Mouse (Mus musculus): Measurements from ENCODE around the gene D630045J12Rik. TPM values are rescaled to one million over a fixed set of nuclear protein-coding genes. Genes with fewer than 3 reads are reported as not detected.

D630045J12Rik gene
- polyA plus RNA-seq, 1 experiment from 2014 or later = 13.4 TPM

DNA sequence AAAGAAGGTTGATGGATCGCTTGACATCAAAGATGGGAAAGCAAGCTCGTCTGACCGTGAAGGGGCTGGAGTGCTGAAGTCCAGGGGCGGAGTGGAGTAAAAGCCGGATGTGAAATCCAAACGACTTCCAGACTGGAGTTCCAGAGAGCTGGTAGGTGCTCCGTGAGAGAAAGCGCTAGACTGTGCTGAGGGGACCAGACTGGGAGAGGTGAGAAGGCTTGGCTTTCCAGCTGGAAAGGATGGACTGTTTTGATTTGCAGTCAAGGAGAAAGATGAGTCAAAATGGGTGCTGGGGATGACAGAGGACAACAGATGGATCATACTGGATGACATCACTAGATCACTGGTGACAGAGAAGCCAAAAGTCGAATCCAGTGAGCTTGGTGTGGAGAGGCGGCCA lies 58.5 kb downstream of the D630045J12Rik start:
- Histone ChIP-seq H3K36me3 (ENCODE audit: control insufficient read depth, insufficient read depth, low read length) (peaks cover 3% of the 10 kb centered on the region; the same call in 1 of the 2 replicates), H3K4me2 (ENCODE audit: low read depth, low read length, severe bottlenecking) (no peak overlapping the region), H3K9me3 (ENCODE audit: control insufficient read depth, low read length) (no peaks in the 10 kb centered on the region), H3K4me1 (replicated peaks; ENCODE audit: control insufficient read depth, insufficient read depth, low read length) (no peaks in the 10 kb centered on the region), H3K9ac (ENCODE audit: low read length) (no peak overlapping the region), H3K27me3 (ENCODE audit: control insufficient read depth, insufficient read depth, low read length) (no peaks in the 10 kb centered on the region), H3K4me3 (ENCODE audit: low read depth, low read length) (no peak overlapping the region), H3K27ac (ENCODE audit: low read depth, low read length) (no peak overlapping the region)
- no peak for ATAC-seq (replicated peaks; ENCODE audit: low FRiP score)
- no peak for DNase-seq (ENCODE audit: low spot score)
- 90% methylated on average over 10 of the region's 10 CpGs for WGBS

DNA sequence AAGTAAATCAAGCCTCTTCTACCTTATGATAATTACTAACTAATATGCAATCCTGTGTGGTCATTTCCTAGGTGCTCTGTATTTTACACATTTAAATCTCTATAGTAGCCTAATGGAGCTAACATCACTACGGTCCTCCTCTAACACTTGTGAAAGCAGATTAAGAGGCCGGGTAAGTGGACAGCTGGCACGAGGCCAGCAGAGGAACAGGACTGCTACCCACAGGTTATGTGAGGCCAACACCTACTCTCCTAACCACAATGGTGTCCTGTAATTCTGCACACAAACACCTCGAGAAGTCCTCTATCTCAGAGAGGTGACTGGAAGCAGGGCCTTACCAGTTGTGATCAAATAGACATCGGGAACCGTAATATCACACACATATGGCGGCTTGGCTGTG lies 59.8 kb downstream of the D630045J12Rik start:
- no peak for ATAC-seq (replicated peaks; ENCODE audit: low FRiP score)
- WGBS = 91% methylated on average over 7 of the region's 7 CpGs
- DNase-seq (ENCODE audit: low spot score) = no peak
- no peak overlapping the region for H3K4me3 ChIP-seq (ENCODE audit: low read depth, low read length)
- no peak overlapping the region for H3K4me2 ChIP-seq (ENCODE audit: low read depth, low read length, severe bottlenecking)
- peaks cover 3% of the 10 kb centered on the region; the same call in 1 of the 2 replicates for H3K36me3 ChIP-seq (ENCODE audit: control insufficient read depth, insufficient read depth, low read length)
- no peak overlapping the region for H3K9ac ChIP-seq (ENCODE audit: low read length)
- H3K27me3 ChIP-seq (ENCODE audit: control insufficient read depth, insufficient read depth, low read length) = no peaks in the 10 kb centered on the region
- no peak overlapping the region for H3K27ac ChIP-seq (ENCODE audit: low read depth, low read length)
- no peaks in the 10 kb centered on the region for H3K9me3 ChIP-seq (ENCODE audit: control insufficient read depth, low read length)
- no peaks in the 10 kb centered on the region for H3K4me1 ChIP-seq (replicated peaks; ENCODE audit: control insufficient read depth, insufficient read depth, low read length)

DNA sequence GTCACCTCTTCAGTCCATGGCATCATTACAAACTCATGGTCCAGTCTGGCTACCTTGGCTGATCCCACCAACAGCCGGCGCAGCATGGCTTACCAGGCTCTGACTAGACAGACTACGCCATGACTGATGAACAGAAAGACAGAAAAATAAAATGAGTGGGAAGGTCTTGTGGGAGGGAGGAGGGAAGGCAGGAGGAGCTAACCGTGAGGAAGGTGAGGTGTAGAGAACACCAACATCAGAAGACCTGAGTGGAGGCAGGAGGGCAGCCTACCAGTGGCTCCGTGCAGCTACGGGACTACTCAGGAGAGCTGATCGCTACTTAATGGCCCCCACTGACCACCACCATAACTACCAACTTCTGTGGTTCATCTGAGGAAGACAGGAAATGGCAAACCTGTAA lies 60.9 kb downstream of the D630045J12Rik start:
- Histone ChIP-seq H3K27ac (ENCODE audit: low read depth, low read length) (no peak overlapping the region), H3K9ac (ENCODE audit: low read length) (no peak overlapping the region), H3K4me3 (ENCODE audit: low read depth, low read length) (no peak overlapping the region), H3K36me3 (ENCODE audit: control insufficient read depth, insufficient read depth, low read length) (peaks cover 3% of the 10 kb centered on the region; the same call in 1 of the 2 replicates), H3K4me2 (ENCODE audit: low read depth, low read length, severe bottlenecking) (no peak overlapping the region), H3K27me3 (ENCODE audit: control insufficient read depth, insufficient read depth, low read length) (no peaks in the 10 kb centered on the region), H3K9me3 (ENCODE audit: control insufficient read depth, low read length) (no peaks in the 10 kb centered on the region), H3K4me1 (replicated peaks; ENCODE audit: control insufficient read depth, insufficient read depth, low read length) (no peaks in the 10 kb centered on the region)
- DNase-seq (ENCODE audit: low spot score) (no peak), ATAC-seq (replicated peaks; ENCODE audit: low FRiP score) (no peak)
- WGBS = 94% methylated on average over 7 of the region's 7 CpGs

DNA sequence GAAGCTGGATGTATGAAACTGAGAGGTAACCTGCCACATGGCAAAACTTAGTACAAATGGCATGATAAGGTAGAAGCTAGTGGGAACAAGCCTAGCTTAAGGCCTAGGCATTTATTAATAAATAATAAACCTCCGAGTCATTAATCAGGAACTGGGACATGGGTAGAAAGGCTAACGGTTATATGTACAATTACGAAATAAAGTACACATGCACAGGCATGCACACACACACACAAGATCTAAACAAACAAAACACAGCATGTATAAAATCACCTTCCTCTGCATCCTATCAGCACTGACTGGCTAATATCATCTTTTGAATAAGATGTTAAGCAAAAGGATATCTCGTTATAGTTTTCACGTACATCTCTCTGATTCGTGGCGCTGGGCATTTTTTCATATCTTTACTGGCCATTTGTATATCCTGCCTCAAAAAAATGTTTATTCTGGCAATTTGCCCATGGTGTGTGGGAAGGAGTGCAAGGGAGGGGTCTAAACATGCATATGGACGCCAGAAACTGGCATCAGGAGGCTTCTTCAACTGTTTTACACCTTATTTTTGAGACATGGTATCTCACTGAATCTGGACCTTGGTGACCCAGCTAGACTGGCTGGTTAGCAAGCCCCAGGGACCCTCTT lies 67.4 kb downstream of the D630045J12Rik start:
- 92% methylated on average over 8 of the region's 8 CpGs for WGBS
- H3K4me1 ChIP-seq (replicated peaks; ENCODE audit: control insufficient read depth, insufficient read depth, low read length) = no peaks in the 10 kb centered on the region
- H3K9me3 ChIP-seq (ENCODE audit: control insufficient read depth, low read length) = no peaks in the 10 kb centered on the region
- no peaks in the 10 kb centered on the region for H3K27me3 ChIP-seq (ENCODE audit: control insufficient read depth, insufficient read depth, low read length)
- DNase-seq (ENCODE audit: low spot score) = no peak
- H3K9ac ChIP-seq (ENCODE audit: low read length) = no peak overlapping the region
- H3K36me3 ChIP-seq (ENCODE audit: control insufficient read depth, insufficient read depth, low read length) = peaks cover 4% of the 10 kb centered on the region
- no peak overlapping the region for H3K4me3 ChIP-seq (ENCODE audit: low read depth, low read length)
- no peak overlapping the region for H3K27ac ChIP-seq (ENCODE audit: low read depth, low read length)
- ATAC-seq (replicated peaks; ENCODE audit: low FRiP score) = no peak
- H3K4me2 ChIP-seq (ENCODE audit: low read depth, low read length, severe bottlenecking) = no peak overlapping the region

DNA sequence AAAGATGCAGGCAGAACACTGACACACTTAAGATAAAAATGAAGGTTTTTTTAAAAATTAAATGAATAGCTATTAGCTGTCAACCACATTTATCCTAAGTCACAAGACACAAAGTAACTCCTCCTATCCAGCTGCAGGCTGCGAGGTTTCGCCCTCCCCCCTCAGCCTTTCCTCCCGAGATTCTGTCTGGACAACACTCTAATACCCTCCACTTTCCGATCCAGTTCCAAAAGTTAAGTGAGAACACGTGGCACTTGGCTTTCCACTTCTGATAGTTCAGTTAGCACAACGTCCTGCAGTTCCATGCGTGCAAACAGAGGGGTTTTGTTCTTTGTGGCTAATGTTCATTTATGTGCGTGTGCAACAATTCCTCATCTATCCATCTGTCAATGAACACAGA lies 69.0 kb downstream of the D630045J12Rik start:
- DNase-seq (ENCODE audit: low spot score) (no peak), ATAC-seq (replicated peaks; ENCODE audit: low FRiP score) (no peak)
- no peak overlapping the region for H3K9ac ChIP-seq (ENCODE audit: low read length)
- WGBS = 77% methylated on average over 8 of the region's 8 CpGs
- no peak overlapping the region for H3K27ac ChIP-seq (ENCODE audit: low read depth, low read length)
- H3K9me3 ChIP-seq (ENCODE audit: control insufficient read depth, low read length) = no peaks in the 10 kb centered on the region
- no peak overlapping the region for H3K4me2 ChIP-seq (ENCODE audit: low read depth, low read length, severe bottlenecking)
- no peaks in the 10 kb centered on the region for H3K4me1 ChIP-seq (replicated peaks; ENCODE audit: control insufficient read depth, insufficient read depth, low read length)
- no peaks in the 10 kb centered on the region for H3K27me3 ChIP-seq (ENCODE audit: control insufficient read depth, insufficient read depth, low read length)
- H3K36me3 ChIP-seq (ENCODE audit: control insufficient read depth, insufficient read depth, low read length) = peaks cover 4% of the 10 kb centered on the region
- no peak overlapping the region for H3K4me3 ChIP-seq (ENCODE audit: low read depth, low read length)

DNA sequence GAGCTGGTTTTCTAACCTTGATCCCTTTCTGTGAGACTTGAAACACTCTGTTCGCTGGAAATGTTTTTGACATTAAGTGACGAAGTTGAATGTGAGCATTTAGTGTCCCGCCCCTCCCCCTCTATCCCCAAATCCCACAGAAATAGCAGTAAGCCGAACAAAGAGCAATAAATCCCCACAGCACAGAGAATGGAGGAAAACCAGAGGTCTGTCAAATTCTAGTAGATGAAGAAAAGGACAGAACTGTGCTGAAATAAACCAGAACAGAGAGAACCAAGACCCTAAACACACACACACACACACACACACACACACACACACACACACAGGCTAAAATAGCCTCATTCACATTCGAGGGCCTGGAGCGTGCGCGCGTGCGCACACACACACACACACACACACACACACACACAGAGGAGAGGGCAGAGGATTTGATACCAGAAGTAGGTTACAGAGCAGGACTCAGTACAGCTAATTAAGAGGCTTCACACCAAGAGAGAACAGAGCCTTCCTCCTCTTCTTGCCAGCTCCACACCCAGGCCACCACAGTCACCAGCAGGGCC lies 72.0 kb downstream of the D630045J12Rik start:
- Histone ChIP-seq H3K27me3 (ENCODE audit: control insufficient read depth, insufficient read depth, low read length) (no peaks in the 10 kb centered on the region), H3K4me1 (replicated peaks; ENCODE audit: control insufficient read depth, insufficient read depth, low read length) (no peaks in the 10 kb centered on the region), H3K4me3 (ENCODE audit: low read depth, low read length) (no peak overlapping the region), H3K27ac (ENCODE audit: low read depth, low read length) (no peak overlapping the region), H3K9me3 (ENCODE audit: control insufficient read depth, low read length) (no peaks in the 10 kb centered on the region), H3K4me2 (ENCODE audit: low read depth, low read length, severe bottlenecking) (no peak overlapping the region), H3K36me3 (ENCODE audit: control insufficient read depth, insufficient read depth, low read length) (peaks cover 4% of the 10 kb centered on the region), H3K9ac (ENCODE audit: low read length) (no peak overlapping the region)
- no peak for ATAC-seq (replicated peaks; ENCODE audit: low FRiP score)
- WGBS = 80% methylated on average over 10 of the region's 10 CpGs
- no peak for DNase-seq (ENCODE audit: low spot score)

DNA sequence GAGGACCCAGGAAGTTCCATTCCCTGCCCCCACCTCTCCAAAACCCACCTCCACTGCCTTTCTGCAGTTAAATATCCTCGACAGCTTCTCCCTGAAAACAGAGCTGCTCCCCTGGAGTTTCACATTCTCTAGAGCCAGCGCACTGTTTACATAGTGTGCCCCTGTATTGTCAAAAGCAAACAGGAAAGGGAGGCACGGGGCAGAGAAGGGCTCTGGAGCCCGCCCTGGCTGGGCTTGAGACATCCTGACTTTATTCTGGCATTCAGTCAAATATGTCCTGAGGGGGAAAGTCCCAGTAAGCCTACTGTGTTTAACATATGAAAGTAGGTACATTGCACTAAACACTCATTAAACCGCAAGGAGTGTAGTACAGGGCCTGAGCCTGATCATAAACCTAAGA lies 73.1 kb downstream of the D630045J12Rik start:
- Histone ChIP-seq H3K9me3 (ENCODE audit: control insufficient read depth, low read length) (no peaks in the 10 kb centered on the region), H3K27me3 (ENCODE audit: control insufficient read depth, insufficient read depth, low read length) (no peaks in the 10 kb centered on the region), H3K4me2 (ENCODE audit: low read depth, low read length, severe bottlenecking) (no peak overlapping the region), H3K36me3 (ENCODE audit: control insufficient read depth, insufficient read depth, low read length) (peaks cover 4% of the 10 kb centered on the region), H3K27ac (ENCODE audit: low read depth, low read length) (no peak overlapping the region), H3K4me3 (ENCODE audit: low read depth, low read length) (no peak overlapping the region), H3K4me1 (replicated peaks; ENCODE audit: control insufficient read depth, insufficient read depth, low read length) (no peaks in the 10 kb centered on the region), H3K9ac (ENCODE audit: low read length) (no peak overlapping the region)
- ATAC-seq (replicated peaks; ENCODE audit: low FRiP score) (no peak), DNase-seq (ENCODE audit: low spot score) (no peak)
- 58% methylated on average over 5 of the region's 5 CpGs for WGBS

DNA sequence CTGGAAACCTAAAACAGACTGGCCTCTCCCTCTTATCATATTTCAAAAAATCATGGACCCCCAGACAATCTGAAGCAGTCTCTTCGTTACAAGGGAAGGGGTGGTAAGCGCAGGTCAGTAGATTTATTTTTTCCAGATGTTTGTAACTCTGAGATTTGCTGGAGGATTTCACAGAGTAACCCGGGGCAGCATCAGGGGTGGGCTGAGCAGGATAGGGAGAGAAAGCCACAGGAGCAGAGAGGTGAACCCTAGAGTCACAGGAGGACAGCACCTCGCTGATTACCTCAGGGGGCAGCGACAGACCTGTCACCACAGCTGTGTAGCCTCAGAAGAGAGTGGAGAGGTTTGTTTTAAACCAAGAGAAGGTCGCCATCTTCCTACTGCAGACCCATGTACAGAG lies 88.4 kb downstream of the D630045J12Rik start:
- H3K36me3 ChIP-seq (ENCODE audit: control insufficient read depth, insufficient read depth, low read length) = peaks cover under 1% of the 10 kb centered on the region; the same call in 1 of the 2 replicates
- no peaks in the 10 kb centered on the region for H3K27me3 ChIP-seq (ENCODE audit: control insufficient read depth, insufficient read depth, low read length)
- H3K9me3 ChIP-seq (ENCODE audit: control insufficient read depth, low read length) = no peaks in the 10 kb centered on the region
- no peak overlapping the region for H3K4me3 ChIP-seq (ENCODE audit: low read depth, low read length)
- H3K9ac ChIP-seq (ENCODE audit: low read length) = no peak overlapping the region
- WGBS = 82% methylated on average over 6 of the region's 6 CpGs
- H3K27ac ChIP-seq (ENCODE audit: low read depth, low read length) = no peak overlapping the region
- ATAC-seq (replicated peaks; ENCODE audit: low FRiP score) (no peak), DNase-seq (ENCODE audit: low spot score) (no peak)
- H3K4me1 ChIP-seq (replicated peaks; ENCODE audit: control insufficient read depth, insufficient read depth, low read length) = no peaks in the 10 kb centered on the region
- no peak overlapping the region for H3K4me2 ChIP-seq (ENCODE audit: low read depth, low read length, severe bottlenecking)

DNA sequence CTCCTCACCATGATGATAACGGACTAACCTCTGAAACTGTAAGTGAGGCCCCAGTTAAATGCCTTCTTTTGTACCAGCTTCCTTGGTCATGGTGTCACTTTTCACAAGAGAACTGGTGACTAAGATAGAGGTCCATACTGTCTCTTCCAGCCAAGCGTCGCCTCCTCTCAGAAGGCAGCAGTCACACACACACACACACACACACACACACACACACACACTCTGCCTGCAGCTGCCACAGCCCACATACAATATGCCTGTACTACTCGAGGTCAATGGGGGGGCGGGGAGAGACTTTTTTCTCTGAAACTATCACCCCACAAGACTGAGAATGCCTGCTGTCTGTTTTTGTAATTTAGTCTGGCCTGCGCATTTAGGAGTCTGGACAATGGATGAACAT lies 89.1 kb downstream of the D630045J12Rik start:
- H3K27me3 ChIP-seq (ENCODE audit: control insufficient read depth, insufficient read depth, low read length) = no peaks in the 10 kb centered on the region
- H3K4me1 ChIP-seq (replicated peaks; ENCODE audit: control insufficient read depth, insufficient read depth, low read length) = no peaks in the 10 kb centered on the region
- no peak overlapping the region for H3K9ac ChIP-seq (ENCODE audit: low read length)
- no peak overlapping the region for H3K27ac ChIP-seq (ENCODE audit: low read depth, low read length)
- H3K9me3 ChIP-seq (ENCODE audit: control insufficient read depth, low read length) = no peaks in the 10 kb centered on the region
- no peak overlapping the region for H3K4me3 ChIP-seq (ENCODE audit: low read depth, low read length)
- no peak overlapping the region for H3K4me2 ChIP-seq (ENCODE audit: low read depth, low read length, severe bottlenecking)
- H3K36me3 ChIP-seq (ENCODE audit: control insufficient read depth, insufficient read depth, low read length) = no peaks in the 10 kb centered on the region
- no peak for DNase-seq (ENCODE audit: low spot score)
- ATAC-seq (replicated peaks; ENCODE audit: low FRiP score) = no peak
- 85% methylated on average over 6 of the region's 6 CpGs for WGBS
